Mouse (Mus musculus): ENCODE measurements around the gene Hs3st4. TPM values are rescaled to one million over a fixed set of nuclear protein-coding genes. Genes with fewer than 3 reads are reported as not detected.

Hs3st4 gene
- total and polyA plus RNA-seq, 3 experiments = not detected

GRCm38 (mm10) chr7:124372297-124372696, 389.6 kb downstream of the Hs3st4 start:
- H3K27me3 ChIP-seq (replicated peaks) = peaks cover 20% of the 10 kb centered on the region
- dilution Hi-C loops (cut with MboI; ENCODE audit: extremely low pct_ligation_motif_present, extremely low pct_unique_long_range_greater_than_20kb, low sequenced_read_pairs) = no loop called here
- H3K79me2 ChIP-seq (replicated peaks; ENCODE audit: control insufficient read depth, extremely low read depth, insufficient read depth, poor library complexity, severe bottlenecking) = no peaks in the 10 kb centered on the region
- peaks cover 18% of the 10 kb centered on the region for H3K9me3 ChIP-seq (replicated peaks; ENCODE audit: low read length)
- no peaks in the 10 kb centered on the region for H3K36me3 ChIP-seq (replicated peaks in 1 of 2; ENCODE audit: control insufficient read depth in 1 of 2, insufficient read depth in 1 of 2, low read length in 1 of 2)
- H3K4me3 ChIP-seq (replicated peaks in 1 of 3; ENCODE audit: low read depth in 2 of 3, low read length in 2 of 3, poor library complexity in 1 of 3) = no peak overlapping the region
- no peak overlapping the region for H3K27ac ChIP-seq (ENCODE audit: insufficient read depth, low read depth)
- in situ Hi-C loops (cut with MboI; ENCODE audit: low pct_ligation_motif_present, low pct_unique_long_range_greater_than_20kb, low sequenced_read_pairs) = no loop called here
- no peak overlapping the region for H3K9ac ChIP-seq (ENCODE audit: insufficient read depth, low read depth)
- DNase-seq (ENCODE audit: extremely low read depth) = no peak
- H3K4me1 ChIP-seq (ENCODE audit: control insufficient read depth in 1 of 2, insufficient read depth in 2 of 2) = no peaks in the 10 kb centered on the region
- TF ChIP-seq CHD1 (IDR thresholded peaks at IDR 0.05; ENCODE audit: low read depth, low read length) (no peak), ZC3H11A (IDR thresholded peaks at IDR 0.05; ENCODE audit: low read depth, low read length) (no peak), USF1 (IDR thresholded peaks at IDR 0.05; ENCODE audit: low read depth, low read length) (no peak), TBP (conservative IDR thresholded peaks at IDR 0.05; ENCODE audit: low read depth, low read length) (no peak), ETS1 (conservative IDR thresholded peaks at IDR 0.05; ENCODE audit: low read depth, low read length) (no peak), TCF12 (IDR thresholded peaks at IDR 0.05; ENCODE audit: low read depth, low read length) (no peak), SMC3 (IDR thresholded peaks at IDR 0.05; ENCODE audit: low read depth, low read length) (no peak), RCOR1 (conservative IDR thresholded peaks at IDR 0.05; ENCODE audit: low read depth, low read length) (no peak), ZMIZ1 (IDR thresholded peaks at IDR 0.05; ENCODE audit: low read depth, low read length) (no peak), NELFE (IDR thresholded peaks at IDR 0.05; ENCODE audit: low read depth, low read length) (no peak), MEF2A (IDR thresholded peaks at IDR 0.05; ENCODE audit: borderline replicate concordance, low read depth, low read length) (no peak), CHD2 (IDR thresholded peaks at IDR 0.05; ENCODE audit: low read length) (no peak), JUND (conservative IDR thresholded peaks at IDR 0.05; ENCODE audit: low read depth, low read length) (no peak), EP300 (IDR thresholded peaks at IDR 0.05; ENCODE audit: low read length) (no peak), CTCF (conservative IDR thresholded peaks at IDR 0.05 in 1 of 2, IDR thresholded peaks at IDR 0.05 in 1 of 2; ENCODE audit: low read depth in 2 of 2, low read length in 2 of 2) (no peak)
- no peak overlapping the region for H3K4me2 ChIP-seq (ENCODE audit: insufficient read depth, low read depth, poor library complexity, severe bottlenecking)

- H3K9ac ChIP-seq (ENCODE audit: insufficient read depth, low read depth) = no peak overlapping the region
- dilution Hi-C loops (cut with MboI; ENCODE audit: extremely low pct_ligation_motif_present, extremely low pct_unique_long_range_greater_than_20kb, low sequenced_read_pairs) (no loop called here), in situ Hi-C loops (cut with MboI; ENCODE audit: low pct_ligation_motif_present, low pct_unique_long_range_greater_than_20kb, low sequenced_read_pairs) (no loop called here)
- peaks cover 16% of the 10 kb centered on the region for H3K9me3 ChIP-seq (replicated peaks; ENCODE audit: low read length)
- H3K27me3 ChIP-seq (replicated peaks) = peaks cover 20% of the 10 kb centered on the region
- H3K27ac ChIP-seq (ENCODE audit: insufficient read depth, low read depth) = no peak overlapping the region
- no peak for DNase-seq (ENCODE audit: extremely low read depth)
- no peaks in the 10 kb centered on the region for H3K4me1 ChIP-seq (ENCODE audit: control insufficient read depth in 1 of 2, insufficient read depth in 2 of 2)
- H3K4me2 ChIP-seq (ENCODE audit: insufficient read depth, low read depth, poor library complexity, severe bottlenecking) = no peak overlapping the region
- no peak overlapping the region for H3K4me3 ChIP-seq (replicated peaks in 1 of 3; ENCODE audit: low read depth in 2 of 3, low read length in 2 of 3, poor library complexity in 1 of 3)
- H3K79me2 ChIP-seq (replicated peaks; ENCODE audit: control insufficient read depth, extremely low read depth, insufficient read depth, poor library complexity, severe bottlenecking) = no peaks in the 10 kb centered on the region
- TF ChIP-seq JUN (IDR thresholded peaks at IDR 0.05; ENCODE audit: insufficient read depth, low read depth, low read length) (no peak), RAD21 (IDR thresholded peaks at IDR 0.05; ENCODE audit: low read depth, low read length) (no peak), SMC3 (IDR thresholded peaks at IDR 0.05; ENCODE audit: low read depth, low read length) (no peak), SIN3A (IDR thresholded peaks at IDR 0.05; ENCODE audit: low read length) (no peak), HCFC1 (IDR thresholded peaks at IDR 0.05; ENCODE audit: low read depth, low read length) (no peak), ZMIZ1 (IDR thresholded peaks at IDR 0.05; ENCODE audit: low read depth, low read length) (no peak), MAX (IDR thresholded peaks at IDR 0.05; ENCODE audit: low read length) (no peak), MXI1 (IDR thresholded peaks at IDR 0.05; ENCODE audit: low read depth, low read length) (no peak), CTCF (conservative IDR thresholded peaks at IDR 0.05 in 1 of 2, IDR thresholded peaks at IDR 0.05 in 1 of 2; ENCODE audit: low read depth in 2 of 2, low read length in 2 of 2) (no peak), PAX5 (IDR thresholded peaks at IDR 0.05; ENCODE audit: low read length) (no peak), NRF1 (IDR thresholded peaks at IDR 0.05; ENCODE audit: low read depth, low read length) (no peak), NELFE (IDR thresholded peaks at IDR 0.05; ENCODE audit: low read depth, low read length) (no peak), KAT2A (IDR thresholded peaks at IDR 0.05; ENCODE audit: insufficient replicate concordance, low read length) (no peak), CHD2 (IDR thresholded peaks at IDR 0.05; ENCODE audit: low read length) (no peak), UBTF (IDR thresholded peaks at IDR 0.05; ENCODE audit: low read depth, low read length) (no peak), ZKSCAN1 (IDR thresholded peaks at IDR 0.05; ENCODE audit: borderline replicate concordance, low read depth, low read length) (no peak), ELF1 (IDR thresholded peaks at IDR 0.05; ENCODE audit: low read depth, low read length) (no peak), USF1 (IDR thresholded peaks at IDR 0.05; ENCODE audit: low read depth, low read length) (no peak)
- no peaks in the 10 kb centered on the region for H3K36me3 ChIP-seq (replicated peaks in 1 of 2; ENCODE audit: control insufficient read depth in 1 of 2, insufficient read depth in 1 of 2, low read length in 1 of 2)
Observed at GRCm38 (mm10) chr7:124372697-124373096, 390.0 kb downstream of the Hs3st4 start.
